Mouse (Mus musculus): ENCODE measurements around the gene Fyttd1.

DNA sequence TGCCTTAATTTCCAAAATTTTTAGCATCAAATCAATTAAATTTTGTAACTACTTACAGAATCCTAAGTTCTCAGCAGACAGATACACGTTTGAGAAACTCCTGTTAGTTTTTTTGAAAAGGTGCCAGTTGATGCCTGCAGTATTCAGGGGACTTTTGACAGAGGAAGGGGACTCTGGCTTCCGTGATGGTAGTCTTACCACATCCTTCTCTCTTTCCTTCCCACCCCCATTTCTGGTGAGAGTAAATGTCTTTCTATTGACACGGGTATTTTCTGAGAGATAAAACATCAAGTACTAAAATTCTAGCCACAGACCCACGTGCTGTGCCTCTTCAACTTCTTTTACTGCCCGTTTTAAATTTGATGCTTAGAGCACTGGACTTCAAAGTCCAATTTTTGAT lies 76.5 kb downstream of the Fyttd1 start:
- no peak for TF ChIP-seq EP300 (optimal IDR thresholded peaks at IDR 0.05)
- TF ChIP-seq CTCF (IDR thresholded peaks at IDR 0.05; ENCODE audit: low read depth): no peak

Data from stomach, postnatal 0 days (tissue).